ENCODE assay signal across 8 mouse cellular contexts in the genomic region with DNA sequence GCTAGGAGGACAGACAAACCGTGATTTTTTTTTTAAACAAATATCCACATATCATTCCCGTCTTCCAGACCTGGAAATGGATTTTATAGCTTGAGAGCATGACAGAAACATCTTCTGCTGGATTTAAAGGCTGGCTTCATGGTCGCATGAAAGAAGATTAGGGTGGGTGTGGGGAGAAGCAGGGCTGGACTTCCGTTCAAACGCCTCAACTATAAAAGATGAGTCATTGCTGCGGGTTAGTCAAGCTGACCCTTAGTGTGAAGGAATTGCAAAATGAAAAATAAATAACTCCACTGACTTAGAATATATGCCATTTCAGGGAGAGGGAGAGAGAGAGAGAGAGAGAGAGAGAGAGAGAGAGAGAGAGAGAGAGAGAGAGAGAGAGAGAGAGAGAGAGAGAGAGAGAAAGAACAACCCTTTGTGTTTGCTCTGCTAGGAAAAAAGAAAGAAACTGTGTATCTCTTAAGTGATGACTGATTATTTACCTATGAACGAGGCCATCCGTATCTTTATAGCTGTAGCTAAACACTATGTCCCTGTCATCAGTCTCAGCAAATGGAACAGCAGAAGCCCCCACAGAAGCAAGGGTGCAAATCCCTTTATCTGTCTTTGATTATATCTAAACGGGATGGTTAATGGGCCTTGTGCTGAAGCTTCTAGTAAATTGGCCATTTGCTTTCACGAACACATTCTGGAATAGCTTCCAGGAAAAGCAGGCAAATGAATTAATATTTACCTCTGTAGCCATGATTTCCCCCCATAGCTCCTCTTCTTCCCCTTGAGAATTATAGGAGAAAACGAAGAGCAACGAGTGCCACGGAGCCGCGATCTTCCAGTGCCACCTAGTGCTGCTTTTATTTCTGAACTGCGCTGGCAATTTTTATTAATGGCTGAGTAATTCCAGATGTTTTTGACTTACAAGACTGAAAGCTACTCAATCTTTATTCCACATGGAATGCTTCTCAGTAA.
A peak's percentile ranks its signal among the peaks of the same experiment; 100 is the strongest.
DNase-seq lines count a peak whose midpoint lies in the region; ATAC-seq and TF ChIP-seq lines count a peak whose summit lies in the region.

No protein-coding gene starts in this region.

- TF ChIP-seq CTCF in lung, embryonic 14.5 days (IDR thresholded peaks at IDR 0.05; ENCODE audit: low read depth), result peak; percentile 75
- peak; percentile 83 for TF ChIP-seq CTCF in brain, embryonic 14.5 days (IDR thresholded peaks at IDR 0.05; ENCODE audit: borderline replicate concordance, extremely low read depth, insufficient read depth, insufficient read length)
- peak; percentile 59 for TF ChIP-seq CTCF in liver, postnatal 0 days (IDR thresholded peaks at IDR 0.05; ENCODE audit: low read depth)

- peak; percentile 84 for ATAC-seq in lung, embryonic 14.5 days (ENCODE audit: insufficient read depth)
- ATAC-seq in kidney, embryonic 14.5 days (ENCODE audit: low FRiP score, low TSS enrichment), result peak; percentile 66; the same call in 1 of the 2 replicates
- ATAC-seq in liver, postnatal 0 days, result no peak

- no peak for TF ChIP-seq EP300 in liver, postnatal 0 days (IDR thresholded peaks at IDR 0.05; ENCODE audit: low read depth)

- no peak for TF ChIP-seq POLR2A in brain, embryonic 14.5 days (IDR thresholded peaks at IDR 0.05; ENCODE audit: borderline replicate concordance, extremely low read depth, insufficient read depth, insufficient read length, poor library complexity, severe bottlenecking)

- no peaks in the 10 kb centered on the region for H3K27me3 ChIP-seq in lung, embryonic 14.5 days (ENCODE audit: insufficient read depth, low read length)
- no peaks in the 10 kb centered on the region for H3K27me3 ChIP-seq in heart, embryonic 10.5 days (ENCODE audit: insufficient read depth, poor library complexity, severe bottlenecking)
- no peaks in the 10 kb centered on the region for H3K27me3 ChIP-seq in kidney, embryonic 14.5 days (ENCODE audit: control insufficient read depth, insufficient read depth, low read length)
- H3K27me3 ChIP-seq in liver, postnatal 0 days (ENCODE audit: insufficient read depth, low read length), result no peaks in the 10 kb centered on the region

- no peak overlapping the region for H3K9ac ChIP-seq in lung, embryonic 14.5 days
- peak overlapping the region; percentile 28; the same call in 1 of the 2 replicates for H3K9ac ChIP-seq in kidney, embryonic 14.5 days (ENCODE audit: low read depth, low read length)
- H3K9ac ChIP-seq in liver, postnatal 0 days (replicated peaks), result no peak overlapping the region

- H3K27ac ChIP-seq in lung, embryonic 14.5 days (ENCODE audit: low read depth), result no peak overlapping the region
- no peak overlapping the region; the same call in 1 of the 2 replicates for H3K27ac ChIP-seq in heart, embryonic 10.5 days
- 0 out of 2 replicates have a peak overlapping the region, but pooled peaks have one; percentile 24 for H3K27ac ChIP-seq in kidney, embryonic 14.5 days (ENCODE audit: low read depth, low read length)
- no peak overlapping the region for H3K27ac ChIP-seq in liver, postnatal 0 days (ENCODE audit: low read depth)

- H3K9me3 ChIP-seq in lung, embryonic 14.5 days (ENCODE audit: low read depth, low read length), result no peaks in the 10 kb centered on the region
- no peaks in the 10 kb centered on the region for H3K9me3 ChIP-seq in heart, embryonic 10.5 days
- no peaks in the 10 kb centered on the region for H3K9me3 ChIP-seq in kidney, embryonic 14.5 days (ENCODE audit: control insufficient read depth, low read length)
- H3K9me3 ChIP-seq in liver, postnatal 0 days (ENCODE audit: low read length), result no peaks in the 10 kb centered on the region

- H3K4me2 ChIP-seq in lung, embryonic 14.5 days, result peak overlapping the region; percentile 41
- H3K4me2 ChIP-seq in kidney, embryonic 14.5 days (replicated peaks; ENCODE audit: low read depth, low read length), result peak overlapping the region; percentile 27
- peak overlapping the region; percentile 6; the same call in 1 of the 2 replicates for H3K4me2 ChIP-seq in liver, postnatal 0 days (ENCODE audit: low read depth, low read length)

- no peaks in the 10 kb centered on the region for H3K4me1 ChIP-seq in lung, embryonic 14.5 days (ENCODE audit: insufficient read depth)
- H3K4me1 ChIP-seq in heart, embryonic 10.5 days, result no peaks in the 10 kb centered on the region
- H3K4me1 ChIP-seq in kidney, embryonic 14.5 days (ENCODE audit: control insufficient read depth, insufficient read depth, low read length), result no peaks in the 10 kb centered on the region
- H3K4me1 ChIP-seq in liver, postnatal 0 days (ENCODE audit: insufficient read depth), result no peaks in the 10 kb centered on the region

- peak overlapping the region; percentile 18 for H3K4me3 ChIP-seq in lung, embryonic 14.5 days (ENCODE audit: low read depth, low read length)
- H3K4me3 ChIP-seq in heart, embryonic 10.5 days, result peak overlapping the region; percentile 28
- peak overlapping the region; percentile 13 for H3K4me3 ChIP-seq in kidney, embryonic 14.5 days (ENCODE audit: low read length)
- no peak overlapping the region for H3K4me3 ChIP-seq in liver, postnatal 0 days (ENCODE audit: low read depth, low read length)

- no peaks in the 10 kb centered on the region for H3K36me3 ChIP-seq in lung, embryonic 14.5 days (ENCODE audit: insufficient read depth)
- no peaks in the 10 kb centered on the region for H3K36me3 ChIP-seq in heart, embryonic 10.5 days
- H3K36me3 ChIP-seq in kidney, embryonic 14.5 days (ENCODE audit: control insufficient read depth, insufficient read depth, low read length), result no peaks in the 10 kb centered on the region
- H3K36me3 ChIP-seq in liver, postnatal 0 days (replicated peaks; ENCODE audit: insufficient read depth, low read length), result no peaks in the 10 kb centered on the region

- 15% methylated on average over 16 of the region's 16 CpGs for WGBS in lung, embryonic 14.5 days
- 32% methylated on average over 16 of the region's 16 CpGs for WGBS in heart, embryonic 10.5 days
- 17% methylated on average over 16 of the region's 16 CpGs for WGBS in kidney, embryonic 14.5 days
- WGBS in liver, postnatal 0 days (ENCODE audit: insufficient replicate concordance), result 28% methylated on average over 16 of the region's 16 CpGs

- DNase-seq in lung, embryonic 14.5 days, result peak; percentile 89
- DNase-seq in lung, postnatal 25 days (ENCODE audit: low spot score), result no peak
- DNase-seq in brain, embryonic 14.5 days (ENCODE audit: low read depth), result peak; percentile 92
- DNase-seq in heart, embryonic 10.5 days (ENCODE audit: low spot score), result no peak
- DNase-seq in liver, postnatal 0 days, result peak; percentile 15
- DNase-seq in right cerebral cortex, postnatal 10 days (ENCODE audit: low spot score in 2 of 2), result peak; percentile 46 to 60
- no peak for DNase-seq in B cell, adult 2 months

Comparison
In these comparisons a context has a peak if more than half of its experiments do, and no peak if none do; other contexts are left out.
1. DNase-seq: peak in lung, embryonic 14.5 days (single experiment), brain, embryonic 14.5 days (single experiment), liver, postnatal 0 days (single experiment) and right cerebral cortex, postnatal 10 days (2 of 2); none in lung, postnatal 25 days (single experiment), heart, embryonic 10.5 days (single experiment) and B cell, adult 2 months (0 of 2).
2. Peak in every context shown above with its lines, with median percentiles within 50 percentile points of each other: H3K4me2 ChIP-seq and CTCF ChIP-seq.